Mouse (Mus musculus) lung, postnatal 36 days (tissue): ENCODE results near the gene Dpf3.

Experiments
- DNase-seq: peaks from one replicate; pipeline ENCODE4 v3.0.0; 2022; ENCODE audit warnings: mixed read lengths

Dpf3 gene

DNA sequence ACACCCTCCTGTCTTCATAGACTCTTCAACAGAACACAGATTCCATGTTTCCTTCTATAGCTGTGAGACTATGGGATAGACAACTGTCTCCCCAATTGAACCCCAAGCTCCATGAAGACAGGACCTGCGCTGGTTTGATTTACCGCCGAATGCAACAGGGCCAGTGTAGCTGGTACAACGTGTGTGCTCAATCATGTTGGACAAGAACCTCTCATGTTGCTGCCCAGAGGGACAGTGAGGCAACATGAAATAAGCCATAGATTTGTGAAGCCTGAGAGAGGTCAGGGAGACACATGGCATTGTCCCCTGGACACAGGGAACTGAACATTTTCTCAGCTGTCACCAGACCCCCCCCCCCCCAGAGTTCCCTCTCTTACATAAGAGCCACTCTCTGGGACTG is 21.5 kb downstream of the Dpf3 start:
- DNase-seq: no peak

DNA sequence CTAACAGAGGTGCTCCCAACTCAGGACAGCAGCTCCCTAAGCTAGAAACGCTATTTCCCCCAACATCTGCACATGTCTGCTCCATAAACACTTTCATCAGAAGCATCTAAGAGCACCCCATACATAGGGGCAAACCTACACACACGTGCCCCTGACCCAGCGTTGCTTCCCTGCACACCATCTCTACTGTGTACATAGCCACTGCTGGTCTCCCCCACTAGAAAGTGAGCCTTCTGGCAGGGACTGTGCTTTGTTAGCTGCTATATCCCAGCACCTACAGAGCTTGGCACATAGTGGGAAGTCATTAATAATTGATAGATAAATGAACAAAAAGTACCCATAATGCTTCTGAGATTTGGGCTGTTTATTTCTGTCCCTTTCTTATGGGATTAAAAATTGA is 27.2 kb downstream of the Dpf3 start:
- DNase-seq: no peak

DNA sequence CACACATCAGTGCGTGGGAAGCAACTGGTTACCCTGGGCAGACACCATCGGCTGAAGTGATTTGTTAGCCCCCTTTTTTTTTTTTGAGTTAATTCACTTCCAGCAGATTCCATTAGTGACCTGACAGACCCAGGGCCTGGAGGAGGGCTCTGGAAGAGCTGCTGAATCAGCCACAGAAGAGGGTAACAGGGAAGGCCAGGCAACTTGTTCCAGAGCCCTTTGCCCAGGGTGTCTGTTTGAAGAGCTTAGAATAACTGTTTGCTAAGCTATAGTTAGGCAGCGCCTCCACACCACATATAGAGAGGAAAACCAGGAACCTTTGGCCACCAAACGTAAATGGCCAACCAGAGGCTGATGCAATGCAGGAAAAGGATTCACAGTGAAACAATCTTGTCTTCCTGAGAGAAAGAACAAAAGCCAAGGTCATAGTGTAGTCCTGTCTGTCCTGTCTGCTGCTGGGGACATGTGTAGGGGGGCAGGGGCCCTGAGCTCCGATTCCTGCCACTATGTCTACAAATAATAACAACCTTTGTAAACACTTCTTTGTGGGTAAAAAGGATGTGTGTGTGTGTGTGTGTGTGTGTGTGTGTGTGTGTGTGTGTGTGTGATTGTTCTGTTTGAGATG is 32.7 kb downstream of the Dpf3 start:
- DNase-seq: no peak

DNA sequence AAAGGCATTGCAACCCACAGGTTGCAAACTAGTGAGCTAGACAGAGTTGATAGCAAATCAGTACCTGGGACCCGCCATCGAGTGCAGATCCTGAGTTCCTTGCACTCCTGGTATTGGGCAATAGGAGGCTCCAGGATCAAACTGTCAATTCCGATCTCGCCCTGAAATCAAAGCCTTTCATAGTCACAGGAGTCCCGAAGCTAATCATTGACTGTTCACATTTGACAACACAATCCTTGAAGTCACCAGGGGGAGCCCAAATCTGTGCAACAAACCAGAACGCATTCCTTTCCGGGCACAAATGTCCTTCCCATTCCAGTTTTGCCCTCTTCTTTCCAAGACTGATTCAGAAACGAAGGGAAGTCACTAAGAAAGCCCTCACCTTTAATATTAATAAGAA is 35.7 kb downstream of the Dpf3 start:
- DNase-seq: no peak

DNA sequence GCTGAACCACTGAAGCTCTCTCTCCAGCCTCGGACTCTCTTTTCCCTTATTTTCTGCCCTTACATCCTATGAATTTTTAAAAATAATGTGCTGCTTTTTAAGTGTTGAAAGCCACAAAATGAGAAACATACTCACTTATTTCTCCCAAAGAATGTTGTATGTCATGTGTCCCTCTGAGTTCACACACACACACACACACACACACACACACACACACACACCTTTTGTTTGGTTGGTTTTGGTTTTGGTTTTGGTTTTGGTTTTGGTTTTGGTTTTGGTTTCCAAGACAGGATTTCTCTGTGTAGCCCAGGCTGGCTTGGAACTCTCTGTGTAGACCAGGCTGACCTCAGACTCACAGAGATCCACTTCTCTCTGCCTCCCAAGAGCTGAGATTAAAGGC is 37.0 kb downstream of the Dpf3 start:
- DNase-seq: no peak

DNA sequence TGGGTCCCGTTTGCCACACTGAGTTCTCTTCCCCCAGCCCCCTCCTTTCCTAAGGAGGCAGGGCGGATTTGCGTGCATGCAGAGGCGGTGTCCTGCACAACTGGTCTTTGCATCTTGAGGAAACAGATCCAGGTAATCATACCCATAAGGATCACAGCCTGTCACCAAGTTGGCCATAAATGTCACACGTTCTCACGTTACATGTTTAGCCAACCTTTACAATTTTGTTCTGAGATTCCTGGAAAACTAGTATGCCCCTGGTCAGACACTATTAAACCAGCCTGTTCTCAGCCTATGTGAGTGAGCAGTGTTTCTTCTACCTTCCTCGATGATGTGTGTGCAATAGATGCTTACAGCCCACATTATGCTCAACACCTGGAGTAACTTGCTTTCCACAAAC is 38.3 kb downstream of the Dpf3 start:
- DNase-seq: no peak

DNA sequence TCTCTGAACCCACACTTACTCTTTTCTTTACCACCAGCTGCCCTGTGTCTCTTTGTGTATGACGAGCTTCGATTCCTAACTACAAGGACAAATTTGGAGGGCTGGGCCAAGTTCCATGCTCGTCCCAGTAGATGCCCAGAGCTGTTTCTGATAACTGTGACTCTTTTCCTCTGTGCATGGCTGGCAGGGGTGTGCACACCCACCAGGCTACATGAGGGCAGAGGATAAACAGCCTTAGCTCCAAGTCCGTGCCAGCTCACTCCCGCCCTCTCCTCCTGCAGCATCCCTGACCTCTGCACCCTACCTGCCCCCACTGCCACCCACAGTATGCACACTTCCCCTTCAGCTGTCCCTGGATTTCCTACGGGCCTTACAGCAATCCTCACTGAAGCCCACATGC is 41.9 kb downstream of the Dpf3 start:
- no peak for DNase-seq

DNA sequence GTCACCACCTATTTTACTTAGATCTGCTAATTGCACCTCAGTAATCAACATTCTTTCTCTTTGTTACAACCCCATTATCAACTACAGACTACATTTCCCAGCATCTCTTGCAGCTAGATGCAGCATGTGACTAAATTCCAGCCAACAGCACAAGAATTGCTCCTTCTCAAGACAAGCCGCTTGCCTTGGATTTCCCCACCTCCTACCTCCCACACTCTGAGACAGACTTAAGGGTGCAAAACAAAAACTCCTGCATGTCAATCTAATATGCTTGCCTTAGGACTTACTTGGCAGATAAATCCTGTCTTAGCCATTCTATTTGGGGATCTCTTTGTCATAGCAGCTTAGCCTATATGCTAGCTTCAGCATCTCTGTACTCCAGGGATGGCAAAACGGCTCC is 43.1 kb downstream of the Dpf3 start:
- no peak for DNase-seq

DNA sequence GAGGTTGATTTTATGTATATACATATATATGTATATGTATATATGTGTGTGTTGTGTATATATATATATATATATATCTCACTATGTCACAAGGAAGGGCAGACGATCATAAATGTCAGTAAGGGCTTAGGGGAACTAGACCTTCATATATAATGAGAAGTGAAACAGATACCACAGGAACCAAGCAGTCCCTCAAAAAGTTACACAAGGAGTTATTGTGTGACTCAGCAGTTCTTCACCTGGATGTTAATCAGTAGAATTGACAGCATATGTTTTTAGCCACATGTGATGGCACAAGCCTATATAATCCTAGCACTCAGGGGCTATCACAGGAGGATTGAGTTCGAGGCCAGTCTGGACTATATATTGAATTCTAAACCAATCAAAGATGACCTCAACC is 49.5 kb downstream of the Dpf3 start:
- DNase-seq: no peak

DNA sequence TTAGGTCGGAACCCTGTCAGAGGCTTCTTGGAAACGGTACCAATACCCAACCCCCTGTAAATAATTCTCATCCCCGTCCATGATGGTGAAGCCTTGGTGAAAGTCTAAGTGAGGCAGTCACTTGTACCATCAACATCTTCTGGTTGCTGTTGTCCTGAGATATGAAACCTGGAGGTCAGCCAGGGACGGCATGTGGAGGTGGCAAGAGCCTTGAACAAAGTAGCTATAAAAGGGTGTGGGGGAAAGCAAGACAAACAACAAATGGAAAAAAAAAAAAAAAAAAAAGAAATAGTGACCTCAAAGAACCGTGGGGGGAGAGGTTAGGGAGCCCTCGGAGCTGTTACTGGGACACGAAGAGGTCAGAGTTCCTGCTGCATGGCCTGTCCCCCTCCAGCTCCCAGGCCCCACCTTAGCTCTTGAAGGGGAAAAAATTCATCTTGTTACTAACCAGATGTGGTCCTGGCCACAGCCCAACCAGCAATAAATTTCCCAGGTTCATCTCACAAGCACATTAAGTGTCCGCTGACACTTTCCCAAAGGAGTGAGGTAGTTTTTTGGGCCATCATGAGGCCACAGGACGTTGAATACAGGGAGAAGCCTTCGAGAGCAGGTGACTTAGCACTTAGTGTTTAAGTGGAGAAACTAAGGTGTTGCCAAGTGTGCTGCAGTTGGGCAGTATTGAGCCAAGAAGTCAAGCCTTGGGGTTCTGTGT is 53.4 kb downstream of the Dpf3 start:
- no peak for DNase-seq

DNA sequence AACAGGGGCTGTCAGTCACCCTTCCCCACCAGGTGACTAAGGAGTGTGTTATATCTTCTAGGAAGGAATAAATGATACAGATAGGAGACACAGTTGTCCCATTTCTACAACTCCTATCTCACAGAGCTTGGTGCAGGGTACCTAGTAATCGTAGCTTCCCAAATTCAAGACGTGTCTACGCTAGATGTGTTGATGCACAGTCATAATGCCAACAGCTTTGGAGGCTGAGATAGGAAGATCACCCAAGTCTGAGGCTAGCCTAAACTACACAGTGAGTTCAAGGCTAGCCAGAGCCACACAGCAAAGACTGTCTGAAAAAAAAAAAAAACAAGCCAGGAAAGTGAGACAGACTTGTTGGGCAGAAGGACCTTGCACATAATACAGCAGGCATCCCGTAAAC is 54.1 kb downstream of the Dpf3 start:
- DNase-seq: no peak

DNA sequence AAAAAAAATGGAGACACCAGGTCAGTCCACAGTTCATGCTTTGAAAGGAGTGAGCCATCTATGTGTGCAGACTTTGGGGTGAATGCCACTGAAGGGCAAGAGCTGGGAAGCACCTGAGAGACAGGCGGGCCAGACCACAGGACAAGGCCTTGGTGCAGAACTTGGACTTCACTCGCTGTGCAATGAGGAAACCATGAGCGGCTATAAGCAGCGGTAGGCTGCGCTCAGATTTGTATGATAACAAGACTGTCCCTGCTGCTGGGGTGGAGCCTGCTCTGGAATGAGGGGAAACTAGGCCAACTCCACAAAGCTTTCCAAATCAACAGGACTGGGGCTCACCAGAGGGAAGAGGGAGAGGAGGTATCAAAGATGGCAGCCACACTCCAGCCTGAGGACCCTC is 57.3 kb downstream of the Dpf3 start:
- DNase-seq: no peak

DNA sequence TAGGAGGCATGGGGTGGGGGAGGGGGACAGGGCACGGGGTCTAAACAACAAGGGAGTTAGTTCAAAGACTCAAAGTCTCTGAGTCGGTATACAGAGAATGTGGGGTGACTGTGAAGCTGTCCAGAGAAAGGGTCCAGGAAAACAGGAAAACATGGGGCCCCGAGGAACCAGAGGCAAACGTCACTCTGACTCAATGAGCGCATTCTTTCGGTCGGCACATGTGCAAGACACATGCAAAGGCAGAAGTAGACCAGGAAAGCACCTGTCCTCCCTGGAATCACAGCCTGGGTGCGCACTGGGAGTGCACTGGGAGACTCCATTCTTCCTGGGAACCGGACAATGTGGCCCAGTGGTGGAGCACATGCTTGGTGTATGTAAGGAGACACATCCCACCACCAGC is 59.5 kb downstream of the Dpf3 start:
- no peak for DNase-seq

DNA sequence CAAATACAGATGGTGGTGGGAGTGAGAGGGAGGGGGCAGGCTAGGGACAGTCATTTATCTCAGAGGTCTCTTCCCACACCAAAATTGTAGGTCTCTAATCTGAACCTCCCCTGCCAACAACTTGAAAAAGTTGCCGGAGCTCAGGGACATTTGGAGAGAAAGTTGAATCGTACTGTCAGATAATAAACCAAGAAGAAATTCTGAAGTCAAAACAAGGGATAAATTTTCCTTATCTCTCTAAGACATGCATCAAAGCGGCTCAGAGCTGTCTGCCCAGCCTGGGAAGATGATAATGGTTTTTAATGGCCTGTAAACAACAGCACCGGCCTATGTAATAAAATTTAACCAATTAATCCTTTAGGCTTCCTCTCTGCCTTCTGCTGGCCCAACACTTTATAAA is 59.9 kb downstream of the Dpf3 start:
- no peak for DNase-seq

DNA sequence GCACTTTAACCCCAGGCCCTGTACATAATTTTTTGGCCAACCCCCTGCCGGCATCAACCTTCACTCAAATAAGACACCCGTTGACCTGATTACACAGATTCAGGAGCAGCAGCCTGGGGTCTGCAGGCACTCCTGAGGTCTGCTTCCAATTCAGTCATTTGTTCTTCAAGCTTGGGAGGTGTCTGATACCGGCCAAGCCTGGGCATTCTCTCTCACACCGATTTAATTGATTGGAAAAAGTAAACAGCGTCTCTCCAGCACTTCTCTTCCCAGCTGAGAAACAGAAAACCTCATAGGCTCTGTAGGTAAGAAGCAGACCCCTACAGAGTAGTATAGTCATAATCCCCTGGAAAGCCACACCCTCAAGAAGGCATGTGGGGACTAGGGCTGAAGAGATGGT is 61.2 kb downstream of the Dpf3 start:
- DNase-seq: no peak

DNA sequence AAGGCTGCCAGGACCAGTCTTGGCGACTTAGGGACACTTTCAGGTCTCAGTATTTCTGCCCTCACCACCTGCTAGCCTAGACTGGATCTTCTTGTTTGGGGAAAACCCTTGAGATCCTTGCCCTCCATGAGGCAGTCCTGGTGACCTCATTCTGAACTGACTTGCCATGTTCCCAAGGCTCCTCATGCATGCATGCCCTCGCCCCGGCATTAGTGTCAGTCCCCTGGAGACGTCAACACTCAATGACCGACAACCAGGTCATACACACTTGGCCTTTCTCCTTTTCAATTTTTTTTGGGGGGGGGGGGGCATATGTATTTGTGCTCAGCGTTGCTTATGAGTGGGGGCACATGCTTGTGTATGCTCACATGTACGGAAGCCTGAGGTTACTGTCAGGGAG is 61.8 kb downstream of the Dpf3 start:
- DNase-seq: no peak

DNA sequence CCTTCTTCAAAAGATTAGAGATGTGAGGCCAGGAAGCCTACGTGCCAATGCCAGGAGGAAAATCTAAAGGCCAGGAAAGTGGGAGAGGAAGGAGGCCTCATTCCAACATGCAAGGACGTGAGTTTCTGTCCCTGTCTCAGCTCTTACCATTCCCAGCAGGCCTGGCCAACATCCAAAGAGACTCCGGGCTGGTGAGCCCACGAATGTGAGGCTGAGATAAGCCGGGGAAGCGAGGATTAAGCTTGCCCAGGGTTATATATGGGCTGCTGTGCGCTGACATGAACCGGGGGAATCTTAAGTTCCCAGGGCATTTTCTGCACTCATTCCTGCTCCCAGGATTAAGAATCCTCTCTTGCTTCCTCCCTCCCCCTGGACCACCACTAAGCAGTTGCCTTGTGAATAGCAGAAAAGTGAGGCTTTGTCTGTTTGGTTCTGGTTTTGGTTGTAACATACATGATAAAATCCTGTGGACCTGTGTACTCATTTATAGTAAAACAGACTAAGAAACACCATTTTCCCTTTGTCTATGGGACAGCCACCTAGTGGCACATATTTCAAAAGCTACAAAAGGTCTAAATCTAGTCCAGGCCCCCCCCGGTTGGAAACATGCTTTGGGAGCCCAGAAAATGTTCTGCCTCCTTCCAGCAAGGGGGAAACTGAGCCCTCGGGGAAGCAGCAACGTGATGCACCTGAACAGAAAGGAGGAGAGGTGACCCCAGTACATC is 62.6 kb downstream of the Dpf3 start:
- no peak for DNase-seq

DNA sequence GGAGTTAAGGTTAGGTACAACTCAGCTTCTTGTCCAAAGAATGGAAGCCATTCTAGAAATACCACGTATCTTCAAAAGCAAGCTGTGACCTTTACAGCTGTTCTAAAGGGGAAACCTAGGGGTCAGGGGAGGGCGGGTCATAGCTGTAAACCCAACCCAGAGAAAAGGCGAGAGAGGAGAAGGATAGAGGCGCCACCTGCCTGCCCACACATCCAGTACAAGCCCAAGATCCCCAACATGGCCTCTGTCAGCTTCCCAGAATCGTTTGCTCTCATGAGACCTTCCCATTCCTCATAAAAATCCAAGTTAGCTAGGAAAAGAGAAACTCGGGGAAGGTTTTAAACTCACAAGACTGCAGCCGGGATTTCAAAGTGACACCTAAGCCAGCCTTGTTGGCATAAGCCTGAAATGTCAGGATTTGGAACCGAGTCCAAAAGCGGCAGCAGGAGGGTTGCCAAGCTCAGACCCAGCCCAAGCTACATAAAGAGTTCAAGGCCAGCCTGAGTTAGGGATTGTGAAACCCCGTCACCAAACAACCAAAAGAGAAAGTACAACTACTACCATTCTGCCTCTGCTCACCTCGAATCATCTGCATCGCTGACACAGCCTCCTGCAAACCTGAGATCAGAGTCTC is 63.3 kb downstream of the Dpf3 start:
- DNase-seq: no peak

DNA sequence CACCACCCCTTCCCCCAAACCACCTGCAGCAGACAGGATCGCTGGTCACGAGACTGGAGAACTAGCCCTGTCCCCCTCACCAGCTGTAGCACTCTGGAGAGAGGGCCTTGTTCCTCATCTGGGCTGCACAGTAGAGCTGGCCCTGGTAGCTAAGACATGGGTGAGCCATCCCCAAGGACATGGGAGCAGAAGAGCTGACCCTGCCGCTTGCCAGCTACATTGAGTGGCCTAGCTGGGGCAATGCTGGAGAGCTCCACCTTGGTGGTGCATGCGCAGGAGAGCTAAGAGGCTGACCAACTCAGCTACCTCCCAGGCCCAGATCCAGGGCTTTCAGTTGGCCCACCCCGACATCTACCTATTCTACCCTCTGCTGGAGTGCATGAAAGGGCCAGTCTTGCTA is 67.2 kb downstream of the Dpf3 start:
- no peak for DNase-seq

DNA sequence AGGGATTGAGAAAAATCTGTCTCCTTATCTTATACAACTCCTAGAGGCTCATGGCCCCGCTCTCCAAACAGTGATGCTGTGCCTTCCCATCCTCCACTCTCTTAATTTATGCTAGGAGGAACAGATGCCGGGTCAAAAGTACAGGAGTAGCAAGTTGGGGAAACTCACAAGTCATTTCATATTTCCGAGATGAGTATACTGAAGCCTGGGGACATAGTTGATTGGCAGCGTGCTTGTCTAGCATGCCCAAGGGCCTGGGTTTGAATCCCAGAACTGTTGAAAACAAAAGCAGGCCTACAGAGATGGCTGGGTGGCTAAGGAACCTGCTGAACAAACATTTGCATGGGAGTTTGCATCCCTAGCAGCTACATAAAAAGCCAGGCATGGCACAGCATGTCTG is 72.3 kb downstream of the Dpf3 start:
- no peak for DNase-seq

DNA sequence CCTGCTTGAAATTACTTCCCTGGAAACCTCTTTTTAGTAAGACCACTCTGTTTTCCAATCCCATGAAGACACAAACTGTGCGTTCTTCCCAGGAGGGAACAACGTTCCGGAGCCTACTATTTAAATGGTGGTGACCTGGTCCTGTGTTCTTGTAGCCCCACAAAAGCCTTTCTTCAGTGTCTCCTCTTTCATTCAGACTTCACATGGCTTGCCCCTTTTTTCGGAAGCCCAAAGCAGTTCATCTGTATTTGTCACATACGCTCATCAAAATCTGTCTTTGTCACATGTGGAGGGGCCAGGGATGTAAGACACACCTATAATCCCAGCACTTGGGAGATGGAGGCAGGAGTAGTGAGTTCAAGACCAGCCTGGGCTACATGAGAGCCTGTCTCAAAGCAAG is 73.8 kb downstream of the Dpf3 start:
- no peak for DNase-seq

DNA sequence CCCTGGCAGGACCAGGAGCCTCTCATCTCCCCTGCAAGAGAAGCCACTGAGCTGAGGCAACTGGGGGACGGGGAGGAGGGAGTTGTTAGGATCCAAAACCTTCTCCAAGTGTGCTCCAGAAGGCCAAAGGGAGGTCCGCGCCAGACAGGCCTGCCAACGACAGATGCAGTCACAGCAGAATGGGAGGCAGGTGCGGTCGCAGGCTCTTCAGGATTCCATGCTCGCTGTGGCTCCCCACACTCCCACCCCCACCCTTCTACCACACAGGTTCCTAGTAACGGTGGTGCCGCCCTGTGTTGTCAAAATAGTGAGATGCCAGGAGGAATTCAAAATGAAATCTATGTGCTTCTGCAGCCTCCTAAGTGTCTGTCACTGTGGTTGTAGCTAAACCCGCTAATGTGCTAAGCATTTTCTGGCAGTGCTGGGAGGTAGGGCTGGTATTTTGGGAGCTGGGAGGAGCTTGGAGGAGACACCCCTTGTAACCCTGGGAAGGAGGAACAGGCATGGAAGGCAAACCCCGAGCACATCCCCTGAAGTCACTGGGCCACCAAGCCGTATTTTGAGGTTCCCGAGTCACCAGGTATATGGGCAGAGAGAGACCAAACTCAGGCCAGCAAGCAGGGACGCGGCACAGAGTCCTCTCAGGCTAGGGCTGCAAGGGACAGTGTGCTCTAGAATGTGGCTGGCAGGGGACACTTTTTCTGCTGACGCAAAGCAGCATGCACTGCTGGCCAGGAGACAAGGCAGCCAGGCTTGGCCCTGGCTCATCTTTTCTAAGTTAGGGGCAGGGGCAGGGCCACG is 75.6 kb downstream of the Dpf3 start:
- DNase-seq: no peak

DNA sequence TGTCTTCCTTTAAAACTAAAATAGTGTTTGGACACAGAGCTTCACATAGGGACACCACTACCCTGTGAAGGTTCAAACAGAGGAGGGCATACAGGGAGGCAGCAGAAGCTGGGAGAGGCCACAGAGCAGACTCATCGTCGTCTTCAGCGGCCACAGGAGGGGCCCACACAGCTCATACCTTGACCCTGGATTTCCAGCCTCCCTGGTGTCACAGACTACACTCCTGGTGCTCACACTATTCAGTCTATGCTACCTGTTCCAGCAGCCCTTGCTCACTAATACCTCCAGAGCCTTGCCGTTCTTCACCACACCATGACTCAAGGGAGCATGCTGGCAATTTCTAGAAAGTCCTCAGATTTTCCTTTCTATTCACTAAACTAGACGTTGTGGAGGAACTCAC is 76.5 kb downstream of the Dpf3 start:
- no peak for DNase-seq
